Mouse (Mus musculus) lung, embryonic 14.5 days (tissue): ENCODE results near the gene Itfg2. TPM values are rescaled to one million over a fixed set of nuclear protein-coding genes. Genes with fewer than 3 reads are reported as not detected.

Experiments
- ATAC-seq: fragments of 200-750 bp; cut with Nextera tagmentation; 2 replicates; pipeline ENCODE4 v1.8.0; 2017; ENCODE audit warnings: mild to moderate bottlenecking, moderate TSS enrichment, moderate library complexity; ENCODE audit not compliant: insufficient read depth
- DNase-seq: peaks from one replicate; pipeline ENCODE4 v3.0.0-alpha.2; 2015
- H3K27ac ChIP-seq: fragments of 300-500 bp; sonication (generic); 2 replicates; pipeline ENCODE4 v1.5.1; 2014; ENCODE audit warnings: low read depth, mild to moderate bottlenecking, moderate library complexity
- H3K27me3 ChIP-seq: fragments of 300-500 bp; sonication (generic); 2 replicates; pipeline ENCODE4 v1.6.1; 2014; ENCODE audit warnings: low read length, control low read depth; ENCODE audit not compliant: insufficient read depth
- H3K36me3 ChIP-seq: fragments of 300-500 bp; sonication (generic); 2 replicates; pipeline ENCODE4 v1.6.1; 2014; ENCODE audit warnings: control low read depth; ENCODE audit not compliant: insufficient read depth
- H3K4me1 ChIP-seq: fragments of 300-500 bp; sonication (generic); 2 replicates; pipeline ENCODE4 v1.6.1; 2014; ENCODE audit warnings: antibody characterized with exemption, control low read depth; ENCODE audit not compliant: insufficient read depth
- H3K4me2 ChIP-seq: fragments of 300-500 bp; sonication (generic); 2 replicates; pipeline ENCODE4 v1.6.1; 2014; ENCODE audit warnings: mild to moderate bottlenecking
- H3K4me3 ChIP-seq: fragments of 300-500 bp; sonication (generic); 2 replicates; pipeline ENCODE4 v1.5.1; 2014; ENCODE audit warnings: low read depth, low read length
- H3K9ac ChIP-seq: fragments of 300-500 bp; sonication (generic); 2 replicates; pipeline ENCODE4 v1.6.1; 2014
- H3K9me3 ChIP-seq: fragments of 300-500 bp; sonication (generic); 2 replicates; pipeline ENCODE4 v1.6.1; 2016; ENCODE audit warnings: low read depth, low read length, control low read depth
- CTCF ChIP-seq: IDR thresholded peaks from 2 replicates; pipeline ENCODE4 v1.5.1; 2016; ENCODE audit warnings: antibody characterized with exemption, low read depth
- WGBS: fragments of 180-500 bp; shearing (Covaris S2); extraction: QIAGEN DNeasy Blood & Tissue Kit; methylation state at CpG from one replicate; pipeline ENCODE4 v1.1.7; 2014; 5-methylcytosine and 5-hydroxymethylcytosine counted together
- polyA plus RNA-seq: library from polyadenylated mRNA; unstranded; fragments of >200 nt; fragmentation: Nextera tagmentation; extraction: Ambion mirVana; gene quantifications from 2 replicates; pipeline ENCODE4 v1.2.1, GENCODE M21; 2014

Gene Itfg2
- polyA plus RNA-seq, 1 experiment from 2014 or later, result 41.4 TPM

DNA sequence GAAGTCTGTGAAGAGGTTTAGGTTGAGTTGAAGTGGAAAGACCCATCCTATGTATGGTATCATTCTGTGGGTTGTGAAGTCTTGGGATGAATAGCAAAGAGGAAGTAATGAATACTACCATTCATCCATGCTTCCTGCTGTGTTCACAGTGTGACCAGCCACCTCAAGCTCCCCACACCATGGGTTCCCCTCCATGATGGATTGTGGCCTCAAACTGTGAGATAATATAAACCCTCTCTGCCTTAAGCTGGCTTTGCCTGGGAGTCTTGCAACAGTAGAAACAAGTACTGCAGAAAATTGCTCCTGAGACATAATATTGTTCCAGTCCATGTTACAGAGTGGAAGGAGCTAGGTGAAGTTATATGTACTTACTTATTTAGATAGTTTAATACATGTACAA, 36.9 kb upstream of the Itfg2 start:
- no peak overlapping the region for H3K9ac ChIP-seq
- no peaks in the 10 kb centered on the region for H3K9me3 ChIP-seq
- no peak overlapping the region for H3K4me2 ChIP-seq
- DNase-seq, result no peak
- no peaks in the 10 kb centered on the region for H3K36me3 ChIP-seq
- no peaks in the 10 kb centered on the region for H3K4me1 ChIP-seq
- no peak overlapping the region for H3K27ac ChIP-seq
- no peak for TF ChIP-seq CTCF
- H3K27me3 ChIP-seq, result no peaks in the 10 kb centered on the region
- ATAC-seq, result no peak
- no peak overlapping the region for H3K4me3 ChIP-seq

DNA sequence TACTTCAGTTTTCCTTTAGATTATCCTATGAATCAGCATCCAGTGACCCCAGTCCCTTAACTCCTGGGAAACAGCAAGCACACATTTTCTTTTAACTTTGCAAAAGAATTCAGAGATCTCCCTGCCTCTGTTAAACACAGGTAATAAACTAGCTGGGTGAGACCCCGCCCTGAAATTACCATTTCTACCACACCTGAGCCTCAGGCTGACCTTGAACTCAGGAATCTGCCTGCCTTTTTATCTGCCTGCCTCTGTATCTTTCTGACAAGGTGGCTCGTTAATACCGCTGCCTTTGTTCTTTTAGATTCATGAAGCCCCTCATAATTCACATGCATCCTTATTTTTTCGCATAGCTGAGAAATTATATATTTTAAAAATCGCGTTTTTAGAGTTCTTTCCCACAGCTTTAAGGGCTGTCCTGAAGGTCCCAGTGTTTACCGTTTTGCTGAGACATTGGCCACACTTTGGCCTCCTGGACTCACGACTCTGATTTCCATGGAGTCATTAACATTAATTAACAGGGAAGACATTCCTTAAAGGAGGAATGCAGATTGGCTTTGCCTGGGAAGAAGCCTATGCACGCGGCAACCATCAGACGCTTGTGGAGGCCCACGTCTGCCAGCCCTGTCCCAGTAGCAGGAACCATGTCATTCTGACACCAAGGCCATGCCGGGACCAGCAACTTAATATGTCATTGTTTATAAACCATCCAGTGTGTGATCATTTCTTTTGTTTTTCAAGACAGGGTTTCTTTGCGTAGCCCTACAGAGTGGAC, 36.2 kb upstream of the Itfg2 start:
- Histone ChIP-seq H3K27ac (no peak overlapping the region), H3K27me3 (no peaks in the 10 kb centered on the region), H3K4me1 (no peaks in the 10 kb centered on the region), H3K9ac (no peak overlapping the region), H3K36me3 (no peaks in the 10 kb centered on the region), H3K4me3 (no peak overlapping the region), H3K9me3 (no peaks in the 10 kb centered on the region), H3K4me2 (no peak overlapping the region)
- 70% methylated on average over 14 of the region's 14 CpGs for WGBS
- no peak for ATAC-seq
- no peak for TF ChIP-seq CTCF
- DNase-seq, result no peak

DNA sequence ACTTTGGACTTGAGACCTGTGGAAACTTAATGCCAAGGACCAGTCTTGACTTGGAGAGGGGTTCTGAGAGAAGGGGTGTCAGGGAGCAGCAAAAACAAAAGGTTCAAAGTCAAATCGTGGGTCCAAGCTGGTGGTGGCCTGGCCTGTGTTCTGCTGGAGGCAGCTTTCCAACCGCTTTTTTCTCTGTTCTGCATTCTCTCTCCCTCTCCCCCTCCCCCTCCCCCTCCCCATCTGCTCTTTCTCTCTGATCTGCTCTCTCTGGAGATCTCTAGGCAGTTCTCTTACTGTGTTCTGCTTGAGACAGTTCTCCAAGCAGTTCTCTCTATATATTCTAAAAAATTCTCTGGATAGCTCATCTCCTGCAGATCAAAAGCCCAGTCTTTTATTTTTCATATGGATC, 35.6 kb upstream of the Itfg2 start:
- ATAC-seq (no peak), DNase-seq (no peak)
- H3K9me3 ChIP-seq, result no peaks in the 10 kb centered on the region
- TF ChIP-seq CTCF, result no peak
- WGBS, result 37% methylated on average over 2 of the region's 2 CpGs
- H3K27me3 ChIP-seq, result no peaks in the 10 kb centered on the region
- no peak overlapping the region for H3K4me2 ChIP-seq
- H3K4me3 ChIP-seq, result no peak overlapping the region
- H3K27ac ChIP-seq, result no peak overlapping the region
- H3K36me3 ChIP-seq, result no peaks in the 10 kb centered on the region
- no peaks in the 10 kb centered on the region for H3K4me1 ChIP-seq
- H3K9ac ChIP-seq, result no peak overlapping the region

DNA sequence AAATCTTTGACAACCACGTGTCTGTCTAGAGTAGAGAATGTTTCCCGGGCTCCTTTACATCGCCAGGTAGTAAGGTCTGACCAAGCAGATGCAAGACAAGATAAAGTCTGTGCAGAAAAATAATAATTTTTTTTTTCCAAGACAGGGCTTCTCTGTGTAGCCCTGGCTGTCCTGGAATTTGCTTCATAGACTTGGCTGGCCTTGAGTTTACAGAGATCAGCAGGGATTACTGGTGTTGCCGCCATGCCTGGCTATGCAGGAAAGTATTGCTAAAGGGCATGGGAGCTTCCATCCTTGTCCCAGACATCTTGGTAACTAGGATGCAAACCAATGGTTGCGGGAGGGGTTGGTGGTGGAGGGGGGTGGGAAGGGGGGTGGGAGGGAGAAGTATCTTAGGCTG, 32.5 kb upstream of the Itfg2 start:
- Histone ChIP-seq H3K36me3 (no peaks in the 10 kb centered on the region), H3K9ac (no peak overlapping the region), H3K27ac (no peak overlapping the region), H3K9me3 (no peaks in the 10 kb centered on the region), H3K4me3 (no peak overlapping the region), H3K4me2 (no peak overlapping the region), H3K4me1 (no peaks in the 10 kb centered on the region), H3K27me3 (no peaks in the 10 kb centered on the region)
- no peak for DNase-seq
- no peak for ATAC-seq
- no peak for TF ChIP-seq CTCF
- WGBS, result 79% methylated on average over 5 of the region's 5 CpGs

DNA sequence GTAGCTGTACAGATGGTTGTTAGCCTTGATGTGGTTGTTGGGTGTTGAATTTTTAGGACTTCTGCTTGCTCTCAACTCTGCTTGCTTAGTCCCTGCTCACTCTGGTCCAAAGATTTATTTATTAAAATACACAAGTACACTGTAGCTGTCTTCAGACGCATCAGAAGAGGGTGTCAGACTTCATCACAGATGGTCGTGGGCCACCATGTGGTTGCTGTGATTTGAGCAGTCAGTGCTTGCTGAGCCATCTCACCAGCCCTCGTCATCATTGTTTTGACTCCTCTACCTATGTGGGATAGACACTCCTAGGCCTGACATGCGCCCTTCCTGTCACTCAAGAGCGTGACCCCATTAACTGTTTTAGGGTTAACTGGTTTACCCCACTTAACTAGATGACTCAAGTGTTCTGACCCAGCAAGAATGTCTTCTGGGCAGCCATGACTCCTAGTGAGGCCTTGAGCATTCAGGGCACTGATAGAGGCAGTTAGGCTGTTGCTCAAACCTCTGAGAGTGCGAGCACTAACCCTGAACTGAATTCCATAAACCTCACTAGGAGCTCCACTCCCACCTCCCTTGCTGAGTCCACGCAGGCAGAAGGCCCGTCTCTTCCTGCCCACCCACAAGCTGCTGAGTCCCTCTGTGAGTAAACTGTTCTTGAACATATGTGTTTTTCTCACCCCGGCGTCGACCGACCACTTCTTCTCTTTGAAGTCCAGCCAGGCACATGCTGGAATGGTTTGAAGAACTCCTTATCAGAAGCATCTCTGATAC, 31.3 kb upstream of the Itfg2 start:
- no peak for TF ChIP-seq CTCF
- Histone ChIP-seq H3K27ac (no peak overlapping the region), H3K4me2 (no peak overlapping the region), H3K9me3 (no peaks in the 10 kb centered on the region), H3K36me3 (no peaks in the 10 kb centered on the region), H3K9ac (no peak overlapping the region), H3K4me1 (no peaks in the 10 kb centered on the region), H3K27me3 (no peaks in the 10 kb centered on the region), H3K4me3 (no peak overlapping the region)
- no peak for DNase-seq
- 53% methylated on average over 12 of the region's 12 CpGs for WGBS
- ATAC-seq, result peak; percentile 31

DNA sequence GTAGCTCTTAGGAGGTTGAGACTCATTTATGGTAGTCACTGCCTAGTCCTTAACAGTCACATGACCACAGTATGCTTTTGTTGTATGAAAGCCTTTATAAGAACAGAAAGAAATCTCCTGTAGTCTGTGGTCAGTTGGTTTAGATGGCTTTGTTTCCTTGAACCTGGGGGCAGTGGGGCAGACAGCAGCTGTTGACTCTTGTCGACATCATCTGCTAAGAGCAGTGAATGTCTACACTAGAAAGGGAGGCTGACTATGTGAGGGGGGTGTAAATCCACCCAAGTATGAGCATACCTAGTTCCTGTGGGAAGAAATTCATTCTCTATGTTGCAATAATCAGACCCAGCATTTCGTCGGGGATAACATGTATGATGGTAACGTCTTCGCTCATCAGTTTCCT, 22.3 kb upstream of the Itfg2 start:
- Histone ChIP-seq H3K4me3 (no peak overlapping the region), H3K9ac (no peak overlapping the region), H3K9me3 (no peaks in the 10 kb centered on the region), H3K4me1 (no peaks in the 10 kb centered on the region), H3K27me3 (no peaks in the 10 kb centered on the region), H3K27ac (no peak overlapping the region), H3K36me3 (no peaks in the 10 kb centered on the region), H3K4me2 (no peak overlapping the region)
- DNase-seq, result no peak
- no peak for TF ChIP-seq CTCF
- no peak for ATAC-seq
- 92% methylated on average over 5 of the region's 5 CpGs for WGBS

DNA sequence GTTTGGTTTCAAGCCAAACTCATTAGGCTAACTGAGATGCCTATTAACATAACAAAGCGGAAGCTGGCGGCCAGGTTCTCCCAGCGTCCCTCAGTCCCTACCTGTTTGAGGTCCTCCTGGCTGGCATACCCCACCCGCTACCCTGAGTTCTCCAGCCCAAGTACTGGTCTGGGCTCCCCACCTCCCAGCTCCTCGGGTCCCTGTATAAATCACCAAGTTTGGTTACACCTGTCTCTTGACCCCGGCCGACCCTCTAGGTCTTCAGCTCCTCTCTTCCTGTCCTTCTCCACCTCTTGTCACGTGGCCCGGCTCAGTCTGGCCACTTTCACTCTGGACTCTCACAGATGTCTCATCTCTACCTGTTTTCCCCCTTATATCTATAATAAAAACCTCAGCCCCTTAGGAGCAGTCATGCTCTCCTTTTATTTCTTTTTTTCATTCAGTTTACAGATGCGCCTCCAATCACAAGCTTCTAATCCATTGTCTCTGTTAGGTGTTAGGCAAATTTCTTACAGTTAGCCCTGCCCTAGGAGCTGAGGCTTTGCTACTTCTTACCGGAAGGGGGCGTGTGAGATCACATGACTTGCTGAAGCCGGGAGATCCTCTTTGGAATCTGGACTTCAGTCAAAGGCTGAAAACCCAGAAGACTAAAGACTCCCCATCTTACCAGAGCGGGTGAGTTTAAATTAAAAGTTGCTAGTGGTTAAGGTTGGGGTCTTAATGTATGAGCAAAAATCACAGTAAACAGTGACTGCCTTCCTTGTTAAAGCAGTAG, 21.2 kb upstream of the Itfg2 start:
- H3K4me3 ChIP-seq, result no peak overlapping the region
- no peak overlapping the region for H3K9ac ChIP-seq
- no peaks in the 10 kb centered on the region for H3K9me3 ChIP-seq
- peak overlapping the region; percentile 34 for H3K4me2 ChIP-seq
- 13% methylated on average over 14 of the region's 14 CpGs for WGBS
- H3K27me3 ChIP-seq, result no peaks in the 10 kb centered on the region
- no peaks in the 10 kb centered on the region for H3K4me1 ChIP-seq
- peak; percentile 81 for TF ChIP-seq CTCF
- H3K27ac ChIP-seq, result no peak overlapping the region
- H3K36me3 ChIP-seq, result no peaks in the 10 kb centered on the region
- DNase-seq, result peak; percentile 88
- ATAC-seq, result peak; percentile 70
